Mouse (Mus musculus): ENCODE results near the gene Kcnt2. TPM values are rescaled to one million over a fixed set of nuclear protein-coding genes. Genes with fewer than 3 reads are reported as not detected.

Gene Kcnt2
- total and polyA plus RNA-seq, 3 experiments, result not detected

DNA sequence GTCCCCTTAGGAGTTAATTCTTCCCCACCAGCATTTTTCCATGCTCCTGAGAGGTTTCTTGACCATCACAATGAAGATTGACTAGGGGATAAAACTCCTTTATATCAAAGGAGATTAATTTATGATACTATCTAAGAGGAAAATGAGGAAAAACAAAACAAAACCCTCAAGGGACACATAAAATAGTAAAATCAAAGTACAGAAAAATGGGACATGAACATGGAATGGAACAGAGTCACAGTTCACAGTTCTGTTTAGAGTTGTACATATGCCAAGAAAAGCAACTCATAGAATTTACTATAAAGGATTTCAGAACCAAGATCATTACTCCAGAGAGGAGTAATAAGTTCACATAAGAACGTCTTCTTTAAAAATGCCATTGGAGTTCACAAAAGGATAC is 367.1 kb downstream of the Kcnt2 start:
- dilution Hi-C loops (cut with MboI; ENCODE audit: extremely low pct_ligation_motif_present, extremely low pct_unique_long_range_greater_than_20kb, low sequenced_read_pairs) (no loop called here), in situ Hi-C loops (cut with MboI; ENCODE audit: low pct_ligation_motif_present, low pct_unique_long_range_greater_than_20kb, low sequenced_read_pairs) (no loop called here)
- no peak overlapping the region for H3K4me2 ChIP-seq (ENCODE audit: insufficient read depth, low read depth, poor library complexity, severe bottlenecking)
- no peak for DNase-seq (ENCODE audit: extremely low read depth)
- no peaks in the 10 kb centered on the region for H3K36me3 ChIP-seq (replicated peaks in 1 of 2; ENCODE audit: control insufficient read depth in 1 of 2, insufficient read depth in 1 of 2, low read length in 1 of 2)
- peaks cover 10% of the 10 kb centered on the region for H3K9me3 ChIP-seq (replicated peaks; ENCODE audit: low read length)
- no peak overlapping the region for H3K27ac ChIP-seq (ENCODE audit: insufficient read depth, low read depth)
- no peaks in the 10 kb centered on the region for H3K79me2 ChIP-seq (replicated peaks; ENCODE audit: control insufficient read depth, extremely low read depth, insufficient read depth, poor library complexity, severe bottlenecking)
- H3K9ac ChIP-seq (ENCODE audit: insufficient read depth, low read depth), result no peak overlapping the region
- no peak overlapping the region for H3K4me3 ChIP-seq (replicated peaks in 1 of 3; ENCODE audit: low read depth in 2 of 3, low read length in 2 of 3, poor library complexity in 1 of 3)
- no peak for TF ChIP-seq EP300 (IDR thresholded peaks at IDR 0.05; ENCODE audit: low read length)
- TF ChIP-seq IRF4 (IDR thresholded peaks at IDR 0.05; ENCODE audit: low read depth, low read length), result no peak
- TF ChIP-seq ETS1 (conservative IDR thresholded peaks at IDR 0.05; ENCODE audit: low read depth, low read length), result no peak
- TF ChIP-seq SIN3A (IDR thresholded peaks at IDR 0.05; ENCODE audit: low read length), result no peak
- TF ChIP-seq MAZ (IDR thresholded peaks at IDR 0.05; ENCODE audit: low read depth, low read length), result no peak
- TF ChIP-seq SMC3 (IDR thresholded peaks at IDR 0.05; ENCODE audit: low read depth, low read length), result no peak
- TF ChIP-seq ZC3H11A (IDR thresholded peaks at IDR 0.05; ENCODE audit: low read depth, low read length), result no peak
- no peak for TF ChIP-seq NELFE (IDR thresholded peaks at IDR 0.05; ENCODE audit: low read depth, low read length)
- TF ChIP-seq POLR2A (IDR thresholded peaks at IDR 0.05; ENCODE audit: low read depth, low read length), result no peak
- TF ChIP-seq ELF1 (IDR thresholded peaks at IDR 0.05; ENCODE audit: low read depth, low read length), result no peak
- no peak for TF ChIP-seq TBP (conservative IDR thresholded peaks at IDR 0.05; ENCODE audit: low read depth, low read length)
- TF ChIP-seq MYC (IDR thresholded peaks at IDR 0.05; ENCODE audit: low read depth, low read length), result no peak
- no peak for TF ChIP-seq PAX5 (IDR thresholded peaks at IDR 0.05; ENCODE audit: low read length)
- TF ChIP-seq MAFK (IDR thresholded peaks at IDR 0.05; ENCODE audit: insufficient replicate concordance, low read length), result no peak
- TF ChIP-seq E2F4 (IDR thresholded peaks at IDR 0.05; ENCODE audit: insufficient replicate concordance, low read depth, low read length), result no peak
- H3K27me3 ChIP-seq (replicated peaks), result no peaks in the 10 kb centered on the region
- no peaks in the 10 kb centered on the region for H3K4me1 ChIP-seq (ENCODE audit: control insufficient read depth in 1 of 2, insufficient read depth in 2 of 2)

DNA sequence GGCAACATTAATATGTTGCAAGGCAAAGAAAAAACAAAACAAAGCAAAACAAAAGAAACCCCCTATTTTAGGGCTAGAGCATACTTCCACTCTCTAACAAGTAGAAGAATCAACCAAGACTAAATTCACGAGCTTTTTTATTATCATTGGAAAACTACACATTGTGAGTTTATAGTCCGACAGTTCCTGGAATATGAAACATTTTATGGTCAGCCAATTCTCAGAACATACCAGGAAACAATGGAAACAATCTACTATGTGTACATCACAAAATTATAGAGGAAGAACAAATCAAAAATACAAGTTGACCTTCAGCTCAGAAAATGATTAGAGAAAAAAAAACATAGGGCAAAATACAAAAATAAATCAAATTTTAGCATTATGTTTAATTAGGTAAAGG is 368.9 kb downstream of the Kcnt2 start:
- H3K9ac ChIP-seq (ENCODE audit: insufficient read depth, low read depth), result no peak overlapping the region
- peaks cover 10% of the 10 kb centered on the region for H3K9me3 ChIP-seq (replicated peaks; ENCODE audit: low read length)
- H3K4me2 ChIP-seq (ENCODE audit: insufficient read depth, low read depth, poor library complexity, severe bottlenecking), result no peak overlapping the region
- no peaks in the 10 kb centered on the region for H3K79me2 ChIP-seq (replicated peaks; ENCODE audit: control insufficient read depth, extremely low read depth, insufficient read depth, poor library complexity, severe bottlenecking)
- H3K36me3 ChIP-seq (replicated peaks in 1 of 2; ENCODE audit: control insufficient read depth in 1 of 2, insufficient read depth in 1 of 2, low read length in 1 of 2), result no peaks in the 10 kb centered on the region
- no peak overlapping the region for H3K27ac ChIP-seq (ENCODE audit: insufficient read depth, low read depth)
- DNase-seq (ENCODE audit: extremely low read depth), result no peak
- H3K27me3 ChIP-seq (replicated peaks), result no peaks in the 10 kb centered on the region
- dilution Hi-C loops (cut with MboI; ENCODE audit: extremely low pct_ligation_motif_present, extremely low pct_unique_long_range_greater_than_20kb, low sequenced_read_pairs) (no loop called here), in situ Hi-C loops (cut with MboI; ENCODE audit: low pct_ligation_motif_present, low pct_unique_long_range_greater_than_20kb, low sequenced_read_pairs) (no loop called here)
- no peak for TF ChIP-seq NELFE (IDR thresholded peaks at IDR 0.05; ENCODE audit: low read depth, low read length)
- TF ChIP-seq ELF1 (IDR thresholded peaks at IDR 0.05; ENCODE audit: low read depth, low read length), result no peak
- no peak for TF ChIP-seq USF2 (conservative IDR thresholded peaks at IDR 0.05; ENCODE audit: low read depth, low read length)
- no peak for TF ChIP-seq MAZ (IDR thresholded peaks at IDR 0.05; ENCODE audit: low read depth, low read length)
- no peak for TF ChIP-seq POLR2A (IDR thresholded peaks at IDR 0.05; ENCODE audit: low read depth, low read length)
- TF ChIP-seq CHD1 (IDR thresholded peaks at IDR 0.05; ENCODE audit: low read depth, low read length), result no peak
- TF ChIP-seq UBTF (IDR thresholded peaks at IDR 0.05; ENCODE audit: low read depth, low read length), result no peak
- no peak overlapping the region for H3K4me3 ChIP-seq (replicated peaks in 1 of 3; ENCODE audit: low read depth in 2 of 3, low read length in 2 of 3, poor library complexity in 1 of 3)
- no peaks in the 10 kb centered on the region for H3K4me1 ChIP-seq (ENCODE audit: control insufficient read depth in 1 of 2, insufficient read depth in 2 of 2)

All from CH12.LX (cell line).